Mouse (Mus musculus): Measurements from ENCODE around the gene Vmn2r121. TPM values are rescaled to one million over a fixed set of nuclear protein-coding genes. Genes with fewer than 3 reads are reported as not detected.

Vmn2r121 gene
- polyA plus RNA-seq (2012; rRNA removed) (not detected in 2 replicates), polyA plus RNA-seq (2014; fragmentation: Nextera tagmentation; extraction: Ambion mirVana) (not detected in 2 replicates)

GRCm38 (mm10) chrX:124135852-124136251 lies at the start of gene Vmn2r121:
Gene Vmn2r121 (minus strand): TSS chrX:124135952.
- WGBS, result 66% methylated on average over 5 of the region's 5 CpGs

More at GRCm38 (mm10) chrX:124135852-124136251, at the start of gene Vmn2r121:
- Histone ChIP-seq H3K9me3 (ENCODE audit: control insufficient read depth, low read length) (no peaks in the 10 kb centered on the region), H3K36me3 (ENCODE audit: control insufficient read depth, insufficient read depth, low read length) (no peaks in the 10 kb centered on the region), H3K4me1 (ENCODE audit: control insufficient read depth, insufficient read depth, low read length) (no peaks in the 10 kb centered on the region), H3K27me3 (ENCODE audit: control insufficient read depth, insufficient read depth, low read length) (no peaks in the 10 kb centered on the region), H3K4me3 (replicated peaks; ENCODE audit: low read length) (no peak within 1 kb of the TSS), H3K27ac (replicated peaks; ENCODE audit: low read depth, low read length) (no peak within 1 kb of the TSS), H3K9ac (ENCODE audit: low read depth, low read length, severe bottlenecking) (no peak within 1 kb of the TSS), H3K4me2 (replicated peaks; ENCODE audit: low read depth, low read length, severe bottlenecking) (no peak within 1 kb of the TSS)
- no peak for DNase-seq (ENCODE audit: low spot score)
- no peak for ATAC-seq (ENCODE audit: low FRiP score, low read depth)
- TF ChIP-seq POLR2A (IDR thresholded peaks at IDR 0.05; ENCODE audit: borderline replicate concordance, extremely low read depth, insufficient read depth, insufficient read length), result no peak

Data from limb, embryonic 14.5 days (tissue).